Mouse (Mus musculus) bone marrow, adult 2 months (tissue): ENCODE results near the gene Alkal2.

Experiments
- CTCF ChIP-seq: fragments of 200-500 bp; IDR thresholded peaks from 2 replicates; pipeline ENCODE4 v1.5.1; 2011; ENCODE audit warnings: low read length, control low read depth; ENCODE audit not compliant: control insufficient read depth, insufficient read depth
- POLR2A ChIP-seq: fragments of 200-500 bp; IDR thresholded peaks from 2 replicates; pipeline ENCODE4 v1.6.1; 2011; ENCODE audit warnings: low read depth, mild to moderate bottlenecking, control low read depth, low read length, borderline replicate concordance; ENCODE audit not compliant: control insufficient read depth

- TF ChIP-seq CTCF (no peak), POLR2A (no peak)
These were observed 26.7 kb downstream of the Alkal2 start for GRCm38 (mm10) chr12:30910860-30911259.
